Mouse (Mus musculus): ENCODE results near the gene Magea4. TPM values are rescaled to one million over a fixed set of nuclear protein-coding genes. Genes with fewer than 3 reads are reported as not detected.

Magea4 gene
- not detected for total RNA-seq (2021)

DNA sequence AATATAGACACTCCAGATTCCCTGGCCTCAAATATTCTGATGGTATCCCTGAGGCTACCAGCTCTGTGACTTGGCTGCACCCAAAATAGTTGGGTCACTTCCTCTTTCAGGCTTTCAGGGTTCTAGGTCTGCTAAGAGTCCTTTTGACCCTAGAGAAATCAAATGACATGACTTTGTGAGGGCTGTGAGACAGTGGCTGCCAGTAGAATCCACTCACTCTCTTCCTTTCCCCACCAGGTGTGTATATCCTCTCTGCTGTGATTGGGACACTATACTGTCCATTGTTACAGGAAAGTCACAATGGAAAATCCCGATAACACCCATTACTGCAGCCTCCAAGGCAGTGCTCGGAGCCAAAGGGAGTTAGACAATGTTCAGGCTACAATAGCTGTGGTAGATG is at the start of gene Magea4:
TSS of gene Magea4 (plus strand) at position 301 of the 400 bp plus-strand sequence.
- intact Hi-C loops (cut with DNase I), result no loop called here
- DNase-seq (ENCODE audit: low spot score in 2 of 2), result no peak

GRCm38 (mm10) chrX:72202944-72203554 is 18.8 kb upstream of the Magea4 start:
- intact Hi-C loops (cut with DNase I), result no loop called here
- peak; percentile 1 for DNase-seq (ENCODE audit: low spot score in 2 of 2)

- intact Hi-C loops (cut with DNase I), result no loop called here
- no peak for DNase-seq (ENCODE audit: low spot score in 2 of 2)
These were observed 48.8 kb downstream of the Magea4 start for GRCm38 (mm10) chrX:72270637-72271036.

Small RNA genes within 50 kb of the gene (microRNA-seq; reads per million reads assigned to microRNA genes)
- gene Mir224 (0.67 to 2.2 reads per million in 2 experiments), gene Mir452 (0 reads per million in 2 experiments)

Other genes with a start within 250 kb of the Magea4 start
- gene Fate1, start 249.0 kb upstream of the Magea4 start, total RNA-seq (2021), result not detected
- 1 to 10 TPM in 1 of 2 experiments, not detected in 1; 1.1 TPM for gene Cnga2, start 230.2 kb upstream of the Magea4 start, total RNA-seq (2021)
- under 1 TPM; 0.37 to 0.41 TPM for gene Gabre, start 52.8 kb downstream of the Magea4 start, total RNA-seq (2021)
- not detected for gene Magea10, start 164.8 kb downstream of the Magea4 start, total RNA-seq (2021)